Mouse (Mus musculus) embryonic stem cell, embryonic (primary cell): ENCODE results near the gene Pcbp2.

Source experiments
- CTCF ChIA-PET, 4 experiments: fragments of 300-600 bp in 2 of 4; fragments of 350-600 bp in 2 of 4; sonication (Branson Sonifier 250); formaldehyde crosslinking; loops; one replicate each; lab custom pipeline; 2022; ENCODE audit warnings: inconsistent platforms in 2 of 4; lab: Charles Lee
- POLR2A ChIA-PET, 4 experiments: fragments of 300-600 bp in 2 of 4; fragments of 350-600 bp in 2 of 4; sonication (Branson Sonifier 250); formaldehyde crosslinking; loops; one replicate each; lab custom pipeline; 2022; ENCODE audit warnings: antibody characterized with exemption in 4 of 4, inconsistent platforms in 1 of 4; lab: Charles Lee

The Pcbp2 gene

DNA sequence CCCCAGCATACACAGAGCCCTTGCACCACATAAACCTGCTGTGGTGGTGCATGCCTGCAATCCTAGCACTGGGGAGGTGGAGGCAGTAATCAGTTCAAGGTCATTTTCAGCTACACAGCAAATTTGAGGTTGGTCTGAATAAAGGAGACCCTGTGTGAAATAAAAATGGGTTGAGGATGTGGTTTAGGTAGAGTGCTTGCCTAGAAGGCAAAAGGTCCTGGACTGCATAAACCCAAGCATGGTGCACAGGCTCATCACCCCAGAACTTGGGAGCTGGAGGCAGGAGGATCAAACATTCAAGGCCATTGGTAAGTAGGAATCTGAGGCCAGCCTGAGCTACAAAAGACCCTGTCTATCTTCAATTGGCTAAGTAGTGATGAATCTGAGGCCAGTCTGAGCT lies 37.2 kb downstream of the Pcbp2 start:
- ChIA-PET CTCF (interaction anchor here in 1 of 4 experiments (1.1 kb wide), 1 partner anchor 37 kb away, joined by 3 read pairs; the partner anchor contains the start of gene Pcbp2), POLR2A (interaction anchor here (0.6 to 21.1 kb wide), 36 partner anchors 7 to 283 kb away, joined by 3 to 296 read pairs (median 4); partner anchors contain the start of genes Tarbp2 (in 4 of the 4), Pcbp2 (in 2 of the 4), Sp1 (in 2 of the 4) and Atf7 (in 1 of the 4))

DNA sequence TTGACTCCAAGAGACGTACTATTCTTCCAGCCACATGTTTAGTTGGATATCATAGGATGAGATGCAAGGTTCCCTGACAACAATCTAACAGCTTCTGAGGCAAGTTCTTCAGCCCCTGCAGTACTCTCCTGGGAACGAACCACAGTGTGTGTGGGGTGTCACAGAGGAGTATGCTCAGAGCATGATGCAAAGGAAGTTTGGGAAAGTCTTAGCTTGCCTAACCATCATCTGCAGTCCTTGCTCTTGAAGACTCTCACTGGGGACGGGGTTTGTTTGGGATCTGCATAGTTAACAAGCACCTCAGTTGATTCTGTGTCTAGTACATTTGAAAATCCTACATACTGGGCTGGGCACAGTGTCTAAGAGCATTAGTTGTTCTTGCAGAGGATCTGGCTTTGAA lies 38.0 kb downstream of the Pcbp2 start:
- ChIA-PET POLR2A (interaction anchor here (0.6 to 21.1 kb wide), 30 partner anchors 7 to 284 kb away, joined by 3 to 296 read pairs (median 5); partner anchors contain the start of genes Tarbp2 (in 4 of the 4), Pcbp2 (in 2 of the 4), Sp1 (in 2 of the 4) and Atf7 (in 1 of the 4)), CTCF (interaction anchor here in 1 of 4 experiments (1.1 kb wide), 1 partner anchor 38 kb away, joined by 3 read pairs; the partner anchor contains the start of gene Pcbp2)

DNA sequence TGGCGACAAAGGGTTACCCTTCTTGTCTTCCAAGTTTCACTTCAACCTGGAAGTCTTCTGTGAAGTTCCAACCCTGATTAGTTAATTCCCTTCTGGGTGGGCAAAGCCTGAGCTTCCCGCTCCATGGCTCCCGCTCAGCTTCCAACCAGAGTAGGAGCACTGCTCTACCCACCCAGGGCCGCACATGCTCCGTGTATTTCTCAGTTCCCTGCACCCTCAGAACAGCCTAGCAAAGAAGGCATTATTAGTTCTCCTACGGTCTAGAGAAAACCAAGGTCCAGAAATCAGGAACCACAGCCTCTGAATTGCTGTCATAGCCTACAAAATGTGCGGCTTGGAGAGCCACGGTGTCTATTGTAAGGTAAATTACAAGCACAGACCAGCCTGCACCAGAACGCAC lies 39.8 kb downstream of the Pcbp2 start:
- CTCF ChIA-PET = interaction anchor here in 3 of 4 experiments (0.5 to 2.1 kb wide), 6 partner anchors 9 to 131 kb away, joined by 3 to 7 read pairs (median 4); partner anchors contain the start of genes Npff (in 1 of the 3) and Pcbp2 (in 1 of the 3)
- POLR2A ChIA-PET = interaction anchor here (0.6 to 21.1 kb wide), 49 partner anchors 8 to 374 kb away, joined by 3 to 296 read pairs (median 6); partner anchors contain the start of genes Pcbp2 (in 3 of the 4), Sp1 (in 3 of the 4), Tarbp2 (in 3 of the 4) and Aaas (in 1 of the 4)

DNA sequence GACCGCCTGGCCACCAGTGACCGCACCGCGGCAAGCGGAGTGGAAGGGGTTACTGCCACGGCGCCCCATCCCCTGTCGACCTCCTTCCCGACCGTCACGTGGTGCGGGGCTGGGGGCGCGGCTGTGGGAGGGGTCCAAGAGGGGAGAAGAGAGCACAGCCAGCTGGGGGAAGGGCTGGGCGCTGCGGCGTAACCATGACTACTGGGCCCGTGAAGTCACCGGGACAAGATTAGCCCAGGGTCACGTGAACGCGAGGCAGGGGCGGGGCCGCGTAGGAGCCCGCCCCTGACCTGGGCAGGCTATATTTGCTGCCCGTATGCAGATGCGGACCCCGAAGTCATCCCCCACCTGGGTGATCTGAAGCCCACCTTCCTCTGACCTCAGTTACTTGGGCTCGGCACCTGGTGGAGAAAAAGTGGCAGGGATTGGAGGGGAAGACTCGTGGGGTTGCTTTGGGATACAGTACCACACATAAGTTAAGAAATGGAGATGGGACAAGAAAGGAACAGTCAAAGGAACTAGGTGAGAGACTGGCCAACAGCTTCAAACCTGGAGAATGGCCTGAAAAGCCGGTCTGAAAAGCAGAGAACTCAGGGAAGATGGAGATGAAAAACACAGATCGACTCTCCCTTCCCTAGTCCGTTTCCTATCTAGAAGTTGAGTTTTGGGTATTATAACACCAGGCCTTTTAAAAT lies 40.4 kb downstream of the Pcbp2 start:
- CTCF ChIA-PET = interaction anchor here in 3 of 4 experiments (0.5 to 2.1 kb wide), 9 partner anchors 9 to 155 kb away, joined by 3 to 7 read pairs (median 4); partner anchors contain the start of genes Npff (in 1 of the 3) and Pcbp2 (in 1 of the 3)
- POLR2A ChIA-PET = interaction anchor here (0.6 to 21.1 kb wide), 54 partner anchors 7 to 1245 kb away, joined by 3 to 296 read pairs (median 6); partner anchors contain the start of genes Pcbp2 (in 3 of the 4), Sp1 (in 3 of the 4), Tarbp2 (in 3 of the 4) and Aaas (in 1 of the 4)

DNA sequence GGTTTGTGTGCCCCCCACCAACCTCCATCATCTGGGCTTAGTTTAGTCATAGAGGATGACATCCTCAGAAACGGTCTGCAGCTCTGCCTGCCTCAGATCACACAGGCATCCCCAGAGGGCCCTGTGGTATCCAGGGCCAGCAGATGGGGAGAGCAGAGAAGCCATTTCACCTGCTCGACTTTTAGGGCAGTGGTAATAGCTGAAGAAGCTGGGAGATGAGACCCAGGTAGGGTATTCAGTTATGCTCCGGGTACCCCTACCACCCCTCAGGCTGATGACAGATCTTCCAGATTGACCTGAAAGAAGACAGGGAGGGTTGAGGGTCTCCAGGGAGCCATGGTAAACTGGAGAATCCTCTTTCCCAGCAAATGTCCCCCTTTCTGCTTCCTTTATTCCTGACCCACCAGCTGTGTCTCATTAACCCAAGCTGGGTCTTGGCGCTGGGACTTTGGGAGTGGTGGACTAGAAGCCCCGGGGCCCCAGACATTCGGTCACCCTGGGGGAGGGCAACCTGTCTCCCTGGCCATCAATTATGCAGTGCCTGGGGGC lies 41.0 kb downstream of the Pcbp2 start:
- POLR2A ChIA-PET = interaction anchor here in 3 of 4 experiments (0.5 to 21.1 kb wide), 30 partner anchors 10 to 1245 kb away, joined by 3 to 296 read pairs (median 6); partner anchors contain the start of genes Pcbp2 (in 2 of the 3), Sp1 (in 2 of the 3), Map3k12 (in 1 of the 3) and Npff (in 1 of the 3)
- CTCF ChIA-PET = interaction anchor here in 2 of 4 experiments (1.0 to 2.1 kb wide), 3 partner anchors 14 to 156 kb away, joined by 3 to 7 read pairs (median 3); partner anchors contain the start of genes Npff (in 1 of the 2) and Pcbp2 (in 1 of the 2)

DNA sequence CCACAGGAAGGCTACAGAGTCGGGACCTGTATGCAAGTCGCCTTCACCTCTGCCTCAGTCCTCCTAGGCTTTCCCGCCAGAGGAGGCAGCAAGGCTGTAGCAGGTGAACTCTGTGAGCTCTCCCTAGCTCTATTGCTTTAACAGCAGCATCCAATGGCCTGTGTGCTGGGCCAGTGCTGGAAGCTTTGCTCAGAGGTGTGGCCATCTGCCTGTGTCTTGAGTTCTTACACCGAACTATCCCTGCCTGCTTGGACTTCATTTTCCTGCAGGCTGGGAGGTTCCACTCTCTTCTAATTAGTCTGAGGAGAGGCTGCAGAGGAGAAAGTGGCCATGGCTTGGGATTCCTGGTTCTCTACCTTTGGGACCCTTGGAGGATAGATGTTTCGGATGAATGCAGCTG lies 41.7 kb downstream of the Pcbp2 start:
- CTCF ChIA-PET = interaction anchor here in 3 of 4 experiments (0.6 to 2.1 kb wide), 5 partner anchors 13 to 1183 kb away, joined by 3 to 7 read pairs (median 3); partner anchors contain the start of genes Npff (in 1 of the 3), Pcbp2 (in 1 of the 3) and Prr13 (in 1 of the 3)
- POLR2A ChIA-PET = interaction anchor here in 3 of 4 experiments (0.8 to 21.1 kb wide), 20 partner anchors 10 to 435 kb away, joined by 3 to 296 read pairs (median 8); partner anchors contain the start of genes Npff (in 2 of the 3), Pcbp2 (in 2 of the 3), Sp1 (in 2 of the 3) and Aaas (in 1 of the 3)

DNA sequence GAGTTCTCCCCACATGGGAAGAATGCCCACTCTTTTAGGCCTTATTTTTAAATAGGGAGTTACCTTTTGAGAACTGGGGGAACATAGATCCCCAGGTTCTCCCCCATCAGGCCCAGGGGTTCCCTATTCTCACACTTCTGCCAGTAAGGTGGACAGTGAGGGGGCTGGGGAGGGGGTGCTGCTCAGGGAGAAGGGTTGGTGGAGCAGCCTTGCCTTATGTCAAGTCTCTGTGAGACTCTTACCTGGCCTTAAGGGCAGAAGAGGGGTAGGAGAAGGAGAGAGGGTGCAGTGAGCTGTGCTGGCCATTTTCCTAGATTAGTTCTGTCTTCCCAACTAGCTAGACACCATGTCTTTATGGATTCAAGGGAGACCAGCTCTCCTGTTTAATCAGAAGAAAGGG lies 42.1 kb downstream of the Pcbp2 start:
- CTCF ChIA-PET = interaction anchor here in 2 of 4 experiments (0.6 to 1.3 kb wide), 4 partner anchors 54 to 1184 kb away, joined by 3 read pairs; partner anchors contain the start of gene Prr13 (in 1 of the 2)

DNA sequence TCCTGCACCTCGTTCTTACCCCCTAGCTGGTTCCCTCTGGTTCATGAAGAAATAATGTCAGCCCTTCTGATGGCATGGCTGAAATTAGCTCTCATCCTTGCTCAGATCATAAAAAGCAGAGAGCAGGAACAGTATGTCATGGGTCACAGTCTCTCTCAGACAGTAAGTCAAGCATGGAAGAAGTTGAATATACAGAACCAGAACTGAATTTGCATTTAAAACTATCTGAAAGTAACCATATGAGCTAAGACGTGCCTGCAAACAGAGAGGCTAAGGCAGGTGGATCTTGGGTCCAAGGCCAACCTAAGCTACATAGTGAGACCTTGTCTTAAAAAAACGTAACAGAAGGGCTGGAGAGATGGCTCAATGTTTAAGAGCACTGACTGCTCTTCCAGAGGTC lies 42.7 kb downstream of the Pcbp2 start:
- ChIA-PET CTCF (interaction anchor here in 2 of 4 experiments (0.6 kb wide), 4 partner anchors 69 to 1744 kb away, joined by 3 to 12 read pairs (median 6); no protein-coding TSS in a partner anchor), POLR2A (interaction anchor here in 3 of 4 experiments (0.6 to 21.1 kb wide), 15 partner anchors 9 to 759 kb away, joined by 3 to 296 read pairs (median 5); partner anchors contain the start of genes Aaas (in 1 of the 3), Map3k12 (in 1 of the 3), Npff (in 1 of the 3) and Pcbp2 (in 1 of the 3))

More for the DNA sequence above, 42.1 kb downstream of the Pcbp2 start:
- POLR2A ChIA-PET = interaction anchor here in 3 of 4 experiments (0.8 to 21.1 kb wide), 16 partner anchors 8 to 162 kb away, joined by 3 to 296 read pairs (median 6); partner anchors contain the start of genes Sp1 (in 3 of the 3), Npff (in 2 of the 3), Pcbp2 (in 2 of the 3) and Aaas (in 1 of the 3)

DNA sequence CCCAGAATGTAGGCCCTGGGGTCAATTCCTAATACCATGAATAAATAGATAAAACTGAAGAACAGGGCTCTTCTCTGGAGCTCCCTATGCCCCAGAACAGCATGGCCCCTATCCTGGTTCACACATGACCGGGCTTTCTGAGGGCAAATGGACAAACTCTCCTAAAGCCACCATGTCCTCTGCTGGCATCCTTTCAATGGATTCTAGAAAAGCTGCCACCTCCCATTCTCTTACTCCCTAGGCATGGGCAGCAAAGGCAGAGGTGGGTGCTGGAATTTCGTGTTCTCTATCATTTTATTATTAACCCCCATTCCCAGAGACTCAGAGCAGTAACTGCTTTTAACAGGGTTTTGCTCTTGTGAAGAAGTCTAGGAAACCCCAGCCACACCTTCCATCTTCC lies 44.9 kb downstream of the Pcbp2 start:
- POLR2A ChIA-PET = interaction anchor here in 2 of 4 experiments (0.9 to 21.1 kb wide), 7 partner anchors 6 to 274 kb away, joined by 3 to 296 read pairs (median 49); partner anchors contain the start of genes Gm10337 (in 2 of the 2), Map3k12 (in 1 of the 2), Npff (in 1 of the 2) and Pcbp2 (in 1 of the 2)
- CTCF ChIA-PET = no interaction called here

DNA sequence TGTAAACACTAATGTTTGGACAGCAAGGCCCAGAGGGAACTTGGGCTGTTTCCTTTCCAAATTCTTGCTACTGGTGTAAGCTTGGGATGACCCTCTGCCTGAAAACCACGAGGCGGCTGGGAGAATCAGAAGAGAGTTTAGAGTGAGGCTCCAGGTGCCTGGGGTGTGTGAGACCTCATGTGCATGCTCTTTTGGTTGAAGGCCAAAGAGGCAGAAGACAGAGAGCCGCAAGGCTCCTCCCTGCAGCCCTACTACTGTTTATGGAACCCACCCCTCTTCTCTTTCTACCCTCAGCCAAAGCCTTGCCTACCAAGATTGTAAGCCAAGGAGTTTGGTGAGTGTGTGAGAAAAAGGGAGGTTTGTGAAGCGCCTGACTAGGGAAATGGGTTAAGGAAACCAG lies 45.5 kb downstream of the Pcbp2 start:
- POLR2A ChIA-PET = interaction anchor here in 3 of 4 experiments (0.6 to 21.1 kb wide), 23 partner anchors 6 to 754 kb away, joined by 3 to 296 read pairs (median 5); partner anchors contain the start of genes Gm10337 (in 2 of the 3), Pcbp2 (in 2 of the 3), Sp1 (in 2 of the 3) and Aaas (in 1 of the 3)
- CTCF ChIA-PET = interaction anchor here in 2 of 4 experiments (0.7 to 1.2 kb wide), 3 partner anchors 11 to 1285 kb away, joined by 4 to 6 read pairs (median 5); no protein-coding TSS in a partner anchor

DNA sequence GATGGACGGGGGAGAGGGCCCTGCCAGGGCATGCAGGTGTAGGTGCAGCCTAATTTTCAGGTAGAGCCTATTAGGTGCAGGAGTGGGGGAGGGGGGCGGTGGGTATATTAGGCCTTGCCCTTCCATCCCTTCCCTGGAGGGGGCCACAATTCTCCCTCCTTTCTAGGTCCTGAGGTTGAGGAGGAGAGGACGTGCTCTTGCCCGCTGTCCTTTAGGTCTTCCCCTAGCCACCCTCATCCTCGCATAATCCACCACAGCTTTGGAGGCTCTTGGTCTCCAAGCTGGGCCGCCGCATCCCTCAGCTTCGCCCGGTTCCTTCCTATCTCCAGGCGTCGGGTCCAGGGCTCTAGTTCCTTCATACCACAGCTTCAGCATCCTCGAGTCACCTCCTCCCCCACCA lies 46.0 kb downstream of the Pcbp2 start:
- POLR2A ChIA-PET = interaction anchor here in 3 of 4 experiments (0.5 to 21.1 kb wide), 36 partner anchors 6 to 753 kb away, joined by 3 to 296 read pairs (median 4); partner anchors contain the start of genes Gm10337 (in 2 of the 3), Npff (in 2 of the 3), Pcbp2 (in 2 of the 3) and Sp1 (in 2 of the 3)
- CTCF ChIA-PET = interaction anchor here (0.6 to 1.2 kb wide), 6 partner anchors 11 to 1286 kb away, joined by 3 to 6 read pairs (median 5); no protein-coding TSS in a partner anchor

DNA sequence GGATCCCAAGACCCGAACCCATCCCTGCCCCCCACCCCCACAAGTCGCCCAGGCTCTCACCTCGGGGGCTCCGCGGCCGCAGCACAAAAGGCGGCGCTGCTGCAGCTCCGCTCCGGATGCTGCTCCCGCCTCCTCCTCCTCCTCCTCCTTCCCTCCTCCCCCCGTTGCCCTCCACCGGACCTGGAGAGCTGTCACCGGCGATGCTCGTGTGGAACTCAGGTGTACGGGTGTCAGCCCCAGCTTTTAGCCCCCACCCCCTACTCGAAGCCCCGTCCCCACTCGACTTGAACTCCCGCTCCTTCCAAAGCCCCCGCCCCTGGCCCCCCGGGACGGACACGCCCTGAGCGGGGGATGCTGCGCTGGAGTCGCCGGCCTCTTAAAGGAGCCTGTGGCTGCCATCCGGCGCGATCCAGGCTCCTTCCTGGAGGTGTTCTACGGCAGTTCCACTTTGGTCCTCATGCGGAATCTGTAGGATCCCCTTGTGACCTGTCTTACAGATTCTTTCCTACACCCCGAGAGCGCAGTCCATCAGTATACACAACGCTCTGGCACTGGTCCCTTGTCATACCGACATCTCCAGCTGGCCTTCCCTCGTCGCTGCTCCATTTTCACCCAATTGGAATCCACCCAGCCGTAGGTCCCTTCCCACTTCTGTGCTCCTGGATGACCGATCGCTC lies 46.5 kb downstream of the Pcbp2 start, which contains the start of gene Map3k12:
Gene Map3k12 (minus strand): TSS at position 337 of the 677 bp plus-strand sequence.
- POLR2A ChIA-PET = interaction anchor here (0.5 to 21.1 kb wide), 97 partner anchors 5 to 518 kb away, joined by 3 to 296 read pairs (median 6); partner anchors contain the start of genes Pcbp2 (in 3 of the 4), Sp1 (in 3 of the 4), Atp5g2 (in 2 of the 4) and Gm10337 (in 2 of the 4)

DNA sequence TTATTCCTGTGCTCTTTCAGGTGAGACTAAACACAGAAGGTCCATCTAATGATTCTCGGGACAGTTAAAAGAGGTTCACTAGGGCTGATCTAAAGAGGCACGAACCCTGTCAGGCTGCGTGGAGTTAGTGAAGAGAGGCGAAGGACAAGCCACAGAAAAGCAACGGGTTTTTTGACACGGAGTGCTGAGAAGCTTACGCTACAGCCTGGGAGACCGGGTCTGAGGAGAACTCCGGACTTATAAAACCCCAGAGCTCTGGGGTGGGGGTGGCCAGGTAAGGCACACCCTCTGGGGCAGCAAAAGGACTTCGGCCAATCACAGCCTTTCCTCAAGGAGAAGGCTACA lies 47.3 kb downstream of the Pcbp2 start:
- CTCF ChIA-PET = interaction anchor here in 3 of 4 experiments (0.6 to 2.1 kb wide), 27 partner anchors 10 to 802 kb away, joined by 3 to 12 read pairs (median 5); partner anchors contain the start of genes Pcbp2 (in 2 of the 3), Aaas (in 1 of the 3), Mfsd5 (in 1 of the 3) and Prr13 (in 1 of the 3)
- POLR2A ChIA-PET = interaction anchor here (0.6 to 21.1 kb wide), 134 partner anchors 5 to 722 kb away, joined by 3 to 296 read pairs (median 6); partner anchors contain the start of genes Pcbp2 (in 3 of the 4), Sp1 (in 3 of the 4), Aaas (in 2 of the 4) and Atp5g2 (in 2 of the 4)

More for the DNA sequence above, 46.5 kb downstream of the Pcbp2 start, which contains the start of gene Map3k12:
- CTCF ChIA-PET = interaction anchor here (0.6 to 2.1 kb wide), 16 partner anchors 10 to 1286 kb away, joined by 3 to 12 read pairs (median 5); partner anchors contain the start of genes Aaas (in 1 of the 4) and Pcbp2 (in 1 of the 4)

DNA sequence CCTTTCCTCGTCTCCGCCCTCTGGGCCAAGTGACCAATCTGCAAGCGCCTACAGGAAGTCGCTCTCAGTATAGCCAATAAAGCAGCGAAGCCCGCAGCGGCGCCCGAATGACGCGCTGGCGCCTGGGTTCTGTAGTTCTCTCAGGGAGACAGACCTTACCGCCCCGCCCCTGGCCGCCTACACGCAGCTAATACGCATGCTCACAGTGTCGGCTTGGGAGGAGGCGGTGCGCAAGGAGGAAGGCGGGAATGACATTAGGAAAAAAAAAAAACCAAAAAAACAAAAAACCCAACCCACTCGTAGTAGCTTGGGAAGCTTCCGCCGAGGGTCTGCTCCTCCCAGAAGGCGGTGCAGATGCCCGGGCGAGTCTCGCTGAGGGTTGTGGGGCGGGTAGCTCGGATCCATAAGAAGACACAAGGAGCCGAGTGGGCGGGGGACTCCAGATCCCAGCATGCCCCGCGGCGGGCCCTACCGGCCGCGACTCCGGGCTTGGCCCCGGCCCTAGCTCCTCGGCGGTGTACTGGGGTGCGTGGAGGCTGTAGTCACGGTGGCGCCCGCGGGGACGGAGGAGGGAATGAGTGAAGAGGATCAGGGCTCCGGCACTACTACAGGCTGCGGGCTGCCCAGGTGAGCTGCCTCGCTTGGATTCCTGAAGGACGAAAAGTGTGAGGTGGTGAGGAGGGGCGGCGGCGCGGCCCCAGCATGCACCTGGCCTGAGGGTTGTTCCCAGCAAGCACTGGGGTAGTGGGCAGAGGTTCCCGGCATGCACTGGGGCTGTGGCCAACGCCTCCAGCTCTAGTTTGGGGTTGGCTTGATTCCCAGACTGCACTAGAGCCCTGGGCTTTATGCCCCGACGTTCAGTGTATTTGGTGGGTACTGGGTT lies 47.9 kb downstream of the Pcbp2 start, which contains the start of gene Tarbp2:
Gene Tarbp2 (plus strand): TSS at position 217 of the 883 bp plus-strand sequence.
- ChIA-PET CTCF (interaction anchor here (0.6 to 2.1 kb wide), 39 partner anchors 9 to 801 kb away, joined by 3 to 12 read pairs (median 4); partner anchors contain the start of genes Pcbp2 (in 2 of the 4), Aaas (in 1 of the 4), Mfsd5 (in 1 of the 4) and Prr13 (in 1 of the 4)), POLR2A (interaction anchor here (0.5 to 21.1 kb wide), 168 partner anchors 4 to 721 kb away, joined by 3 to 296 read pairs (median 5); partner anchors contain the start of genes Aaas (in 3 of the 4), Pcbp2 (in 3 of the 4), Sp1 (in 3 of the 4) and Amhr2 (in 2 of the 4))
